Mouse (Mus musculus) CH12.LX (cell line): ENCODE measurements around the gene Limk2.

Experiments
- CTCF ChIP-seq, 2 experiments: IDR thresholded peaks in 1 of 2; conservative IDR thresholded peaks in 1 of 2; 2 replicates each; pipeline ENCODE4 v1.5.1; 2011 to 2012; ENCODE audit warnings: low read depth in 2 of 2, low read length in 2 of 2, improper control_type of control experiment in 1 of 2, inconsistent platforms in 1 of 2, mild to moderate bottlenecking in 1 of 2, moderate library complexity in 1 of 2
- JUN ChIP-seq: IDR thresholded peaks from 2 replicates; pipeline ENCODE4 v1.6.1; 2011; ENCODE audit warnings: low read depth, mild to moderate bottlenecking, low read length, improper control_type of control experiment, moderate library complexity; ENCODE audit not compliant: insufficient read depth
- MAZ ChIP-seq: IDR thresholded peaks from 2 replicates; pipeline ENCODE4 v1.6.1; 2012; ENCODE audit warnings: low read depth, mild to moderate bottlenecking, inconsistent platforms, low read length, improper control_type of control experiment, moderate library complexity
- POLR2A ChIP-seq: IDR thresholded peaks from 2 replicates; pipeline ENCODE4 v1.6.1; 2011; ENCODE audit warnings: low read depth, mild to moderate bottlenecking, improper control_type of control experiment, low read length
- USF2 ChIP-seq: conservative IDR thresholded peaks from 2 replicates; pipeline ENCODE4 v1.6.1; 2011; ENCODE audit warnings: low read depth, low read length, improper control_type of control experiment
- ZC3H11A ChIP-seq: IDR thresholded peaks from 2 replicates; pipeline ENCODE4 v1.6.1; 2012; ENCODE audit warnings: low read depth, mild to moderate bottlenecking, inconsistent platforms, low read length, improper control_type of control experiment

- TF ChIP-seq MAZ (no peak), CTCF (conservative IDR thresholded peaks at IDR 0.05 in 1 of 2, IDR thresholded peaks at IDR 0.05 in 1 of 2; ENCODE audit: low read depth in 2 of 2, low read length in 2 of 2) (no peak), USF2 (no peak), JUN (no peak), POLR2A (no peak), ZC3H11A (no peak)
Measured at GRCm38 (mm10) chr11:3297871-3298812, 110.8 kb downstream of the Limk2 start.
